Mouse (Mus musculus): ENCODE results near the gene Ckm. TPM values are rescaled to one million over a fixed set of nuclear protein-coding genes. Genes with fewer than 3 reads are reported as not detected.

Ckm gene
- polyA plus RNA-seq, 1 experiment: 1,561 TPM

GRCm38 (mm10) chr7:19388699-19389413 lies 15.7 kb upstream of the Ckm start:
- no peaks in the 10 kb centered on the region for H3K36me3 ChIP-seq (ENCODE audit: control insufficient read depth, insufficient read depth)
- no peak overlapping the region for H3K4me2 ChIP-seq (ENCODE audit: low read depth)
- TF ChIP-seq CEBPB (IDR thresholded peaks at IDR 0.05; ENCODE audit: insufficient read depth, poor library complexity, severe bottlenecking) (no peak), MYOG (IDR thresholded peaks at IDR 0.05; ENCODE audit: control insufficient read depth in 1 of 3, insufficient read depth in 1 of 3, insufficient read length in 2 of 3, low read depth in 2 of 3) (peak in 2 of 3 experiments; percentile 26 to 55), USF1 (IDR thresholded peaks at IDR 0.05; ENCODE audit: low read depth) (no peak), POLR2A (IDR thresholded peaks at IDR 0.05; ENCODE audit: insufficient read length, low read depth) (no peak), MAX (IDR thresholded peaks at IDR 0.05; ENCODE audit: low read depth) (no peak)
- H3K27me3 ChIP-seq (ENCODE audit: control insufficient read depth, insufficient read depth, insufficient read length): no peaks in the 10 kb centered on the region
- no peaks in the 10 kb centered on the region for H3K79me2 ChIP-seq (ENCODE audit: control insufficient read depth, insufficient read depth)
- no peak overlapping the region for H3ac ChIP-seq (ENCODE audit: control insufficient read depth, insufficient read length)
- H3K4me3 ChIP-seq: no peak overlapping the region

GRCm38 (mm10) chr7:19394484-19394883 lies 10.1 kb upstream of the Ckm start:
- Histone ChIP-seq H3K27me3 (ENCODE audit: control insufficient read depth, insufficient read depth, insufficient read length) (no peaks in the 10 kb centered on the region), H3K36me3 (ENCODE audit: control insufficient read depth, insufficient read depth) (no peaks in the 10 kb centered on the region), H3K4me3 (no peak overlapping the region), H3ac (ENCODE audit: control insufficient read depth, insufficient read length) (no peak overlapping the region), H3K4me2 (ENCODE audit: low read depth) (no peak overlapping the region), H3K79me2 (ENCODE audit: control insufficient read depth, insufficient read depth) (no peaks in the 10 kb centered on the region)
- TF ChIP-seq MYOD1 (IDR thresholded peaks at IDR 0.05; ENCODE audit: control insufficient read depth in 1 of 3, insufficient read length in 2 of 3, low read depth in 2 of 3): no peak

GRCm38 (mm10) chr7:19399496-19400280 lies 4.9 kb upstream of the Ckm start:
- H3K4me3 ChIP-seq: no peak overlapping the region
- peaks cover 17% of the 10 kb centered on the region for H3K27me3 ChIP-seq (ENCODE audit: control insufficient read depth, insufficient read depth, insufficient read length)
- H3K79me2 ChIP-seq (ENCODE audit: control insufficient read depth, insufficient read depth): no peaks in the 10 kb centered on the region
- no peaks in the 10 kb centered on the region for H3K36me3 ChIP-seq (ENCODE audit: control insufficient read depth, insufficient read depth)
- peak overlapping the region; percentile 64 for H3K4me2 ChIP-seq (ENCODE audit: low read depth)
- no peak overlapping the region for H3ac ChIP-seq (ENCODE audit: control insufficient read depth, insufficient read length)
- TF ChIP-seq SRF (IDR thresholded peaks at IDR 0.05; ENCODE audit: control insufficient read depth, insufficient read length, low read depth) (no peak), MAX (IDR thresholded peaks at IDR 0.05; ENCODE audit: low read depth) (no peak), POLR2A (IDR thresholded peaks at IDR 0.05; ENCODE audit: insufficient read length, low read depth) (no peak), E2F4 (IDR thresholded peaks at IDR 0.05; ENCODE audit: insufficient read depth) (no peak), TCF12 (IDR thresholded peaks at IDR 0.05; ENCODE audit: insufficient read depth, poor library complexity, severe bottlenecking) (no peak), MYOD1 (IDR thresholded peaks at IDR 0.05; ENCODE audit: control insufficient read depth in 1 of 3, insufficient read length in 2 of 3, low read depth in 2 of 3) (no peak), REST (IDR thresholded peaks at IDR 0.05; ENCODE audit: insufficient read depth, insufficient read length) (no peak), TCF3 (IDR thresholded peaks at IDR 0.05; ENCODE audit: insufficient read length, low read depth) (no peak), USF1 (IDR thresholded peaks at IDR 0.05; ENCODE audit: low read depth) (no peak)

GRCm38 (mm10) chr7:19400946-19401345 lies 3.6 kb upstream of the Ckm start:
- no peaks in the 10 kb centered on the region for H3K36me3 ChIP-seq (ENCODE audit: control insufficient read depth, insufficient read depth)
- no peaks in the 10 kb centered on the region for H3K79me2 ChIP-seq (ENCODE audit: control insufficient read depth, insufficient read depth)
- TF ChIP-seq TCF3 (IDR thresholded peaks at IDR 0.05; ENCODE audit: insufficient read length, low read depth) (no peak), TCF12 (IDR thresholded peaks at IDR 0.05; ENCODE audit: insufficient read depth, poor library complexity, severe bottlenecking) (no peak), CEBPB (IDR thresholded peaks at IDR 0.05; ENCODE audit: insufficient read depth, poor library complexity, severe bottlenecking) (no peak), REST (IDR thresholded peaks at IDR 0.05; ENCODE audit: insufficient read depth, insufficient read length) (no peak), USF1 (IDR thresholded peaks at IDR 0.05; ENCODE audit: low read depth) (no peak), E2F4 (IDR thresholded peaks at IDR 0.05; ENCODE audit: insufficient read depth) (no peak), POLR2AphosphoS2 (IDR thresholded peaks at IDR 0.05; ENCODE audit: insufficient read length, low read depth) (no peak), MYOD1 (IDR thresholded peaks at IDR 0.05; ENCODE audit: control insufficient read depth in 1 of 3, insufficient read length in 2 of 3, low read depth in 2 of 3) (no peak), POLR2A (IDR thresholded peaks at IDR 0.05; ENCODE audit: insufficient read length, low read depth) (no peak), SRF (IDR thresholded peaks at IDR 0.05; ENCODE audit: control insufficient read depth, insufficient read length, low read depth) (no peak), MAX (IDR thresholded peaks at IDR 0.05; ENCODE audit: low read depth) (no peak), MYOG (IDR thresholded peaks at IDR 0.05; ENCODE audit: control insufficient read depth in 1 of 3, insufficient read depth in 1 of 3, insufficient read length in 2 of 3, low read depth in 2 of 3) (no peak)
- no peak overlapping the region for H3ac ChIP-seq (ENCODE audit: control insufficient read depth, insufficient read length)
- H3K27me3 ChIP-seq (ENCODE audit: control insufficient read depth, insufficient read depth, insufficient read length): peaks cover 17% of the 10 kb centered on the region
- no peak overlapping the region for H3K4me3 ChIP-seq
- H3K4me2 ChIP-seq (ENCODE audit: low read depth): no peak overlapping the region

GRCm38 (mm10) chr7:19402535-19403112 lies 2.0 kb upstream of the Ckm start:
- no peak overlapping the region for H3K4me3 ChIP-seq
- TF ChIP-seq POLR2AphosphoS2 (IDR thresholded peaks at IDR 0.05; ENCODE audit: insufficient read length, low read depth) (no peak), MYOD1 (IDR thresholded peaks at IDR 0.05; ENCODE audit: control insufficient read depth in 1 of 3, insufficient read length in 2 of 3, low read depth in 2 of 3) (no peak), SRF (IDR thresholded peaks at IDR 0.05; ENCODE audit: control insufficient read depth, insufficient read length, low read depth) (no peak), CEBPB (IDR thresholded peaks at IDR 0.05; ENCODE audit: insufficient read depth, poor library complexity, severe bottlenecking) (no peak), MYOG (IDR thresholded peaks at IDR 0.05; ENCODE audit: control insufficient read depth in 1 of 3, insufficient read depth in 1 of 3, insufficient read length in 2 of 3, low read depth in 2 of 3) (no peak), USF1 (IDR thresholded peaks at IDR 0.05; ENCODE audit: low read depth) (no peak), TCF3 (IDR thresholded peaks at IDR 0.05; ENCODE audit: insufficient read length, low read depth) (no peak), REST (IDR thresholded peaks at IDR 0.05; ENCODE audit: insufficient read depth, insufficient read length) (no peak), POLR2A (IDR thresholded peaks at IDR 0.05; ENCODE audit: insufficient read length, low read depth) (no peak), E2F4 (IDR thresholded peaks at IDR 0.05; ENCODE audit: insufficient read depth) (no peak), MAX (IDR thresholded peaks at IDR 0.05; ENCODE audit: low read depth) (no peak), TCF12 (IDR thresholded peaks at IDR 0.05; ENCODE audit: insufficient read depth, poor library complexity, severe bottlenecking) (no peak)
- H3K27me3 ChIP-seq (ENCODE audit: control insufficient read depth, insufficient read depth, insufficient read length): peaks cover 17% of the 10 kb centered on the region
- H3K4me2 ChIP-seq (ENCODE audit: low read depth): no peak overlapping the region
- H3ac ChIP-seq (ENCODE audit: control insufficient read depth, insufficient read length): no peak overlapping the region
- H3K79me2 ChIP-seq (ENCODE audit: control insufficient read depth, insufficient read depth): no peaks in the 10 kb centered on the region
- H3K36me3 ChIP-seq (ENCODE audit: control insufficient read depth, insufficient read depth): no peaks in the 10 kb centered on the region

Data from myocyte (in vitro differentiated cells).